Mouse (Mus musculus) midbrain, embryonic 16.5 days (tissue): ENCODE data around the gene Cym. TPM values are rescaled to one million over a fixed set of nuclear protein-coding genes. Genes with fewer than 3 reads are reported as not detected.

Source experiments
- ATAC-seq: fragments of 200-750 bp; cut with Nextera tagmentation; 2 replicates; pipeline ENCODE4 v1.8.0; 2017; ENCODE audit warnings: moderate TSS enrichment
- H3K27ac ChIP-seq: fragments of 300-500 bp; sonication (generic); 2 replicates; pipeline ENCODE4 v1.5.1; 2014; ENCODE audit warnings: mild to moderate bottlenecking, low read length, mixed read lengths
- H3K27me3 ChIP-seq: fragments of 300-500 bp; sonication (generic); 2 replicates; pipeline ENCODE4 v1.6.1; 2014; ENCODE audit warnings: low read depth, low read length, mixed read lengths; ENCODE audit not compliant: control insufficient read depth, insufficient read depth
- H3K36me3 ChIP-seq: fragments of 300-500 bp; sonication (generic); 2 replicates; pipeline ENCODE4 v1.6.1; 2014; ENCODE audit warnings: mild to moderate bottlenecking, low read length, moderate library complexity, mixed read lengths; ENCODE audit not compliant: control insufficient read depth, insufficient read depth
- H3K4me1 ChIP-seq: fragments of 300-500 bp; sonication (generic); 2 replicates; pipeline ENCODE4 v1.6.1; 2014; ENCODE audit warnings: mild to moderate bottlenecking, low read length, mixed read lengths; ENCODE audit not compliant: control insufficient read depth, insufficient read depth
- H3K4me2 ChIP-seq: fragments of 300-500 bp; sonication (generic); 2 replicates; pipeline ENCODE4 v1.6.1; 2014; ENCODE audit warnings: mild to moderate bottlenecking, low read length, mixed read lengths
- H3K4me3 ChIP-seq: fragments of 300-500 bp; sonication (generic); 2 replicates; pipeline ENCODE4 v1.5.1; 2014; ENCODE audit warnings: low read depth, mild to moderate bottlenecking, low read length, moderate library complexity, mixed read lengths
- H3K9ac ChIP-seq: fragments of 300-500 bp; sonication (generic); 2 replicates; pipeline ENCODE4 v1.6.1; 2014; ENCODE audit warnings: low read depth, low read length, mixed read lengths
- H3K9me3 ChIP-seq: fragments of 300-500 bp; sonication (generic); replicated peaks from 2 replicates; pipeline ENCODE4 v1.6.1; 2014; ENCODE audit warnings: mild to moderate bottlenecking, low read length, mixed read lengths; ENCODE audit not compliant: control insufficient read depth, poor library complexity, severe bottlenecking
- WGBS: fragments of 180-500 bp; shearing (Covaris S2); extraction: QIAGEN DNeasy Blood & Tissue Kit; methylation state at CpG from one replicate; pipeline ENCODE4 v1.1.7; 2014; 5-methylcytosine and 5-hydroxymethylcytosine counted together
- polyA plus RNA-seq: library from polyadenylated mRNA; unstranded; fragments of >200 nt; fragmentation: Nextera tagmentation; extraction: Ambion mirVana; gene quantifications from 2 replicates; pipeline ENCODE4 v1.2.1, GENCODE M21; 2015

Cym gene
- polyA plus RNA-seq, 1 experiment from 2014 or later, result 0.34 TPM

GRCm38 (mm10) chr3:107231202-107231601 lies 9.7 kb upstream of the Cym start:
- Histone ChIP-seq H3K4me1 (no peaks in the 10 kb centered on the region), H3K27ac (no peak overlapping the region), H3K9ac (no peak overlapping the region), H3K36me3 (no peaks in the 10 kb centered on the region), H3K9me3 (no peaks in the 10 kb centered on the region), H3K4me2 (no peak overlapping the region), H3K27me3 (no peaks in the 10 kb centered on the region; the same call in 1 of the 2 replicates), H3K4me3 (no peak overlapping the region)
- 76% methylated on average over 4 of the region's 4 CpGs for WGBS
- no peak for ATAC-seq

GRCm38 (mm10) chr3:107230527-107230926 lies 9.0 kb upstream of the Cym start, which contains the start of gene A630076J17Rik:
Gene A630076J17Rik, plus strand, starts transcription at chr3:107230614.
- no peak within 1 kb of the TSS for H3K9ac ChIP-seq
- no peak within 1 kb of the TSS for H3K27ac ChIP-seq
- no peaks in the 10 kb centered on the region for H3K4me1 ChIP-seq
- no peaks in the 10 kb centered on the region for H3K36me3 ChIP-seq
- H3K4me2 ChIP-seq, result no peak within 1 kb of the TSS
- H3K4me3 ChIP-seq, result no peak within 1 kb of the TSS
- WGBS, result 53% methylated on average over 1 of the region's 1 CpGs
- no peaks in the 10 kb centered on the region; the same call in 1 of the 2 replicates for H3K27me3 ChIP-seq
- no peak for ATAC-seq
- no peaks in the 10 kb centered on the region for H3K9me3 ChIP-seq

GRCm38 (mm10) chr3:107229822-107230221 lies 8.3 kb upstream of the Cym start:
- Histone ChIP-seq H3K27ac (no peak overlapping the region), H3K9ac (no peak overlapping the region), H3K9me3 (no peaks in the 10 kb centered on the region), H3K4me3 (no peak overlapping the region), H3K27me3 (no peaks in the 10 kb centered on the region; the same call in 1 of the 2 replicates), H3K36me3 (no peaks in the 10 kb centered on the region), H3K4me2 (no peak overlapping the region), H3K4me1 (no peaks in the 10 kb centered on the region)
- 74% methylated on average over 5 of the region's 5 CpGs for WGBS
- no peak for ATAC-seq

GRCm38 (mm10) chr3:107229221-107229620 lies 7.7 kb upstream of the Cym start:
- Histone ChIP-seq H3K27ac (no peak overlapping the region), H3K4me2 (no peak overlapping the region), H3K36me3 (no peaks in the 10 kb centered on the region), H3K27me3 (no peaks in the 10 kb centered on the region; the same call in 1 of the 2 replicates), H3K4me1 (no peaks in the 10 kb centered on the region), H3K4me3 (no peak overlapping the region), H3K9ac (no peak overlapping the region), H3K9me3 (no peaks in the 10 kb centered on the region)
- ATAC-seq, result no peak
- 80% methylated on average over 5 of the region's 5 CpGs for WGBS

GRCm38 (mm10) chr3:107225820-107226219 lies 4.3 kb upstream of the Cym start:
- no peaks in the 10 kb centered on the region for H3K9me3 ChIP-seq
- H3K4me1 ChIP-seq, result no peaks in the 10 kb centered on the region
- no peak overlapping the region for H3K27ac ChIP-seq
- no peaks in the 10 kb centered on the region for H3K36me3 ChIP-seq
- 85% methylated on average over 5 of the region's 5 CpGs for WGBS
- no peak overlapping the region for H3K4me3 ChIP-seq
- H3K27me3 ChIP-seq, result no peaks in the 10 kb centered on the region
- H3K9ac ChIP-seq, result no peak overlapping the region
- H3K4me2 ChIP-seq, result no peak overlapping the region
- ATAC-seq, result no peak

GRCm38 (mm10) chr3:107223230-107223629 lies 1.7 kb upstream of the Cym start:
- 71% methylated on average over 1 of the region's 1 CpGs for WGBS

GRCm38 (mm10) chr3:107218572-107218971 lies 3.0 kb downstream of the Cym start:
- no peak for ATAC-seq
- 96% methylated on average over 7 of the region's 7 CpGs for WGBS
- Histone ChIP-seq H3K4me3 (no peak overlapping the region), H3K27ac (no peak overlapping the region), H3K9ac (no peak overlapping the region), H3K36me3 (no peaks in the 10 kb centered on the region), H3K4me2 (no peak overlapping the region), H3K4me1 (no peaks in the 10 kb centered on the region), H3K9me3 (no peaks in the 10 kb centered on the region), H3K27me3 (no peaks in the 10 kb centered on the region)

More at GRCm38 (mm10) chr3:107223230-107223629, 1.7 kb upstream of the Cym start:
- Histone ChIP-seq H3K36me3 (no peaks in the 10 kb centered on the region), H3K9ac (no peak overlapping the region), H3K27me3 (no peaks in the 10 kb centered on the region), H3K27ac (no peak overlapping the region), H3K4me1 (no peaks in the 10 kb centered on the region), H3K4me3 (no peak overlapping the region), H3K4me2 (no peak overlapping the region), H3K9me3 (no peaks in the 10 kb centered on the region)
- no peak for ATAC-seq

- H3K27me3 ChIP-seq, result no peaks in the 10 kb centered on the region
- H3K9me3 ChIP-seq, result no peaks in the 10 kb centered on the region
- no peak overlapping the region for H3K27ac ChIP-seq
- WGBS, result 83% methylated on average over 3 of the region's 3 CpGs
- no peaks in the 10 kb centered on the region for H3K4me1 ChIP-seq
- H3K36me3 ChIP-seq, result no peaks in the 10 kb centered on the region
- H3K4me3 ChIP-seq, result no peak overlapping the region
- no peak overlapping the region for H3K4me2 ChIP-seq
- no peak for ATAC-seq
- H3K9ac ChIP-seq, result no peak overlapping the region
Observed at GRCm38 (mm10) chr3:107217101-107217480, 4.4 kb downstream of the Cym start.

- no peak overlapping the region for H3K9ac ChIP-seq
- no peak overlapping the region for H3K27ac ChIP-seq
- no peaks in the 10 kb centered on the region for H3K27me3 ChIP-seq
- ATAC-seq, result no peak
- H3K4me3 ChIP-seq, result no peak overlapping the region
- WGBS, result 62% methylated on average over 8 of the region's 8 CpGs
- H3K4me2 ChIP-seq, result no peak overlapping the region
- H3K36me3 ChIP-seq, result no peaks in the 10 kb centered on the region
- H3K4me1 ChIP-seq, result no peaks in the 10 kb centered on the region
- no peaks in the 10 kb centered on the region for H3K9me3 ChIP-seq
Observed at GRCm38 (mm10) chr3:107216400-107217100, 5.0 kb downstream of the Cym start.
